Mouse (Mus musculus) kidney, embryonic 14.5 days (tissue): ENCODE measurements around the gene Ephb2. TPM values are rescaled to one million over a fixed set of nuclear protein-coding genes. Genes with fewer than 3 reads are reported as not detected.

Experiments used
- ATAC-seq: fragments of 200-750 bp; cut with Nextera tagmentation; 2 replicates; pipeline ENCODE4 v1.8.0; 2017; ENCODE audit warnings: moderate number of reproducible peaks, mild to moderate bottlenecking, moderate TSS enrichment, moderate library complexity; ENCODE audit not compliant: low FRiP score, low TSS enrichment
- H3K27ac ChIP-seq: fragments of 300-500 bp; sonication (generic); 2 replicates; pipeline ENCODE4 v1.5.1; 2014; ENCODE audit warnings: low read depth, mild to moderate bottlenecking, low read length, moderate library complexity, mixed read lengths
- H3K27me3 ChIP-seq: fragments of 300-500 bp; sonication (generic); 2 replicates; pipeline ENCODE4 v1.6.1; 2014; ENCODE audit warnings: mild to moderate bottlenecking, low read length; ENCODE audit not compliant: control insufficient read depth, insufficient read depth
- H3K36me3 ChIP-seq: fragments of 300-500 bp; sonication (generic); 2 replicates; pipeline ENCODE4 v1.6.1; 2014; ENCODE audit warnings: low read length, mixed read lengths; ENCODE audit not compliant: control insufficient read depth, insufficient read depth
- H3K4me1 ChIP-seq: fragments of 300-500 bp; sonication (generic); 2 replicates; pipeline ENCODE4 v1.6.1; 2014; ENCODE audit warnings: low read length, mixed read lengths; ENCODE audit not compliant: control insufficient read depth, insufficient read depth
- H3K4me2 ChIP-seq: fragments of 300-500 bp; sonication (generic); replicated peaks from 2 replicates; pipeline ENCODE4 v1.6.1; 2014; ENCODE audit warnings: low read depth, mild to moderate bottlenecking, low read length
- H3K4me3 ChIP-seq: fragments of 300-500 bp; sonication (generic); 2 replicates; pipeline ENCODE4 v1.5.1; 2014; ENCODE audit warnings: mild to moderate bottlenecking, low read length
- H3K9ac ChIP-seq: fragments of 300-500 bp; sonication (generic); 2 replicates; pipeline ENCODE4 v1.6.1; 2014; ENCODE audit warnings: low read depth, mild to moderate bottlenecking, low read length, moderate library complexity
- H3K9me3 ChIP-seq: fragments of 300-500 bp; sonication (generic); 2 replicates; pipeline ENCODE4 v1.6.1; 2016; ENCODE audit warnings: low read length; ENCODE audit not compliant: control insufficient read depth
- WGBS: fragments of 180-500 bp; shearing (Covaris S2); extraction: QIAGEN DNeasy Blood & Tissue Kit; methylation state at CpG from one replicate; pipeline ENCODE4 v1.1.7; 2014; 5-methylcytosine and 5-hydroxymethylcytosine counted together
- polyA plus RNA-seq: library from polyadenylated mRNA; unstranded; fragments of >200 nt; fragmentation: Nextera tagmentation; extraction: Ambion mirVana; gene quantifications from 2 replicates; pipeline ENCODE4 v1.2.1, GENCODE M21; 2014

Gene Ephb2
- polyA plus RNA-seq, 1 experiment from 2014 or later: 9.1 TPM

DNA sequence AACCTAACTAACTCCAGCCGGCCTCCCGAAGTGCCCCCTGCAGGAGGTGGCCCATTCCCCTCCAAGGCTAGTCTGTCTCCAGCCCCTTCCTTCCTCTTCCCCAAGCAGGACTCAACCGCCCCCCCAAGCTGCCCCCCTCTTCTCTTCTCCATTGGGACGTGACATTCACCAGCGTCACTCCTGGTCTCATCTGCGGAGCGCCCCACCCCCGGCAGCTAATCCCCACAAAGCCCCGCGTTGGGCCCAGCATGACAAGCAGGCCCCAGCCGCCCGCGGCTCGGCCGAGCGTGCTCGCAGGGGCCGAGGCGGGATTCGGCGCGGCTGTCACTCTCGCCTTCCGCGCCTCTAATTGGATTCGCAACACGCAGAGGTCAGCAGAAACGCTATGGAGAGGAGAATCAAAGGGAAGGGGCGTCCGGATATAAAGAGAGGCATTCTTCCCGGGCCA, 80.4 kb downstream of the Ephb2 start:
- Histone ChIP-seq H3K27ac (peak overlapping the region; percentile 55; the same call in 1 of the 2 replicates), H3K27me3 (no peaks in the 10 kb centered on the region), H3K9ac (peak overlapping the region; percentile 51), H3K4me2 (peak overlapping the region; percentile 50), H3K36me3 (no peaks in the 10 kb centered on the region), H3K9me3 (no peaks in the 10 kb centered on the region), H3K4me3 (peak overlapping the region; percentile 20), H3K4me1 (peaks cover 38% of the 10 kb centered on the region)
- 1% methylated on average over 31 of the region's 31 CpGs for WGBS
- peak; percentile 72 for ATAC-seq

GRCm38 (mm10) chr4:136754256-136754655, 81.5 kb downstream of the Ephb2 start:
- WGBS: 92% methylated on average over 8 of the region's 8 CpGs
- no peak for ATAC-seq
- no peak overlapping the region for H3K27ac ChIP-seq
- no peaks in the 10 kb centered on the region for H3K9me3 ChIP-seq
- H3K4me2 ChIP-seq: no peak overlapping the region
- no peak overlapping the region for H3K4me3 ChIP-seq
- no peaks in the 10 kb centered on the region for H3K27me3 ChIP-seq
- H3K36me3 ChIP-seq: no peaks in the 10 kb centered on the region
- H3K4me1 ChIP-seq: peaks cover 42% of the 10 kb centered on the region
- H3K9ac ChIP-seq: no peak overlapping the region

DNA sequence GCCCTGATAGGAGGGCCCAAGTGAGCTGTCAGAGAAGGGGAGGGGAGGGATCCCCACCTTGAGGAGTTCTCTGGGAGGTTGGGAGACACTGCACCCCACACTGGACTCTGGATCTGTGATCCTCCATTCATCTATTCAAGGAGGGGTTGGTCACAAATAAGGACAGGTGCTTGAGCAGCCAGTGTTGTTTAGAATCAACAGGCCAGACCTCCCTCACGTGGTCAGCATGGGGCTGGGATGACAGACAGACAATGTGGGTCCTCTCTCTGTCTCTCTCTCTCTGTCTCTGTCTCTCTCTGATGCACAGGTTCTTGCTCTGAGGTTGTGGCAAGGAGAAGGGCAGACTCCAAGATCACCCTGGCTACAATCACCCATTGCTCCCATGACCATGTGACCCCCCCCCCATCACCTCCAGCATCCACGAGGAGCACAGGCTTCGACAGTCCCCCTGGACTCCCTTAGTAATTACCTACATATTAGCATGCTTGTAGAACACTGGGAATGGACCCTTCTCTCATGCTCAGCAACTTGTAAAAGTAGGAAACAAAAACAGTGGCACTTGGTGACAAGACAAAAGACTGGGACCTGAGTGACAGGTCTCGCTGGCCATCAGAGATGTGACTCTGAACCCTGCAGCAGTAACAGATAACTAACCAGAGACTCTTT, 84.3 kb downstream of the Ephb2 start:
- ATAC-seq: no peak
- WGBS: 47% methylated on average over 4 of the region's 4 CpGs
- Histone ChIP-seq H3K27me3 (no peaks in the 10 kb centered on the region), H3K4me1 (peaks cover 29% of the 10 kb centered on the region), H3K9me3 (no peaks in the 10 kb centered on the region), H3K27ac (no peak overlapping the region), H3K4me2 (no peak overlapping the region), H3K9ac (no peak overlapping the region), H3K4me3 (no peak overlapping the region), H3K36me3 (no peaks in the 10 kb centered on the region)

DNA sequence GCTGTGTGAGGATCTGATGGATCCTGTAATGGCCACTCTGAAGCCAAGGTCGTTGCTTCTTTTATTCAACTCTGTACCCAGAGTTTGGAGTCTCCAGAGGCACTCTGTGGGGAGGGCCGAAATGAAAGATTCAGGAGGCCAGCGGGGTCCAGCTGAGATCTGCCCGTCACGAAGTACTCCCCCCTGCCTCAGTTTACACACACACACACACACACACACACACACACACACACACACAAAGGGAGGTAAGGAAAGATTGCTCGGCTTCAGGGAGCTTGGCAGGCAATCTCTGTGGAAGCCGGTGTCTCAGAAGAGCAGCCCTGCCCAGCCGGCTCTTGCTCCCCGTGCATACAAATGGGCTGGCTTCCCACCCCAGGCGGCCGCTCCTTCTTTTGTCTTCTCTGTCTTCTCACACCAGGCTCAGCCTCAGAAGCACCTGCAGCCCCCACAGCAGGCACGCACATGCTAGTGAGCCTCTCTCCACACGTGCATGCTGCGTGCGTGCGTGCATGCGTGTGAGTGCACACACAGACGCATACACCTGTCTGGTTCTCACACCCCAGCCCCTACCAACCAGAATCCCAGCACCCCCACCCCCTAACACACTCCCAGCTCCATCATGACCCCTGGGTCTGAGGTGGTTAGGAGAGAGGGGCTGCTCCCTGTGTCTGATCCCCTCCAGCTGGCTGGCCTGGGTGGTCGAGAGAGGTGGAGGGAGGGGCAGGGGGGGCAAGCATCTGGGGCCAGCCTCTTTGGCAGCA, 85.0 kb downstream of the Ephb2 start:
- no peak for ATAC-seq
- Histone ChIP-seq H3K36me3 (no peaks in the 10 kb centered on the region), H3K27ac (no peak overlapping the region), H3K27me3 (no peaks in the 10 kb centered on the region), H3K9me3 (no peaks in the 10 kb centered on the region), H3K4me2 (no peak overlapping the region), H3K4me1 (peaks cover 24% of the 10 kb centered on the region), H3K9ac (no peak overlapping the region), H3K4me3 (no peak overlapping the region)
- 16% methylated on average over 19 of the region's 19 CpGs for WGBS

DNA sequence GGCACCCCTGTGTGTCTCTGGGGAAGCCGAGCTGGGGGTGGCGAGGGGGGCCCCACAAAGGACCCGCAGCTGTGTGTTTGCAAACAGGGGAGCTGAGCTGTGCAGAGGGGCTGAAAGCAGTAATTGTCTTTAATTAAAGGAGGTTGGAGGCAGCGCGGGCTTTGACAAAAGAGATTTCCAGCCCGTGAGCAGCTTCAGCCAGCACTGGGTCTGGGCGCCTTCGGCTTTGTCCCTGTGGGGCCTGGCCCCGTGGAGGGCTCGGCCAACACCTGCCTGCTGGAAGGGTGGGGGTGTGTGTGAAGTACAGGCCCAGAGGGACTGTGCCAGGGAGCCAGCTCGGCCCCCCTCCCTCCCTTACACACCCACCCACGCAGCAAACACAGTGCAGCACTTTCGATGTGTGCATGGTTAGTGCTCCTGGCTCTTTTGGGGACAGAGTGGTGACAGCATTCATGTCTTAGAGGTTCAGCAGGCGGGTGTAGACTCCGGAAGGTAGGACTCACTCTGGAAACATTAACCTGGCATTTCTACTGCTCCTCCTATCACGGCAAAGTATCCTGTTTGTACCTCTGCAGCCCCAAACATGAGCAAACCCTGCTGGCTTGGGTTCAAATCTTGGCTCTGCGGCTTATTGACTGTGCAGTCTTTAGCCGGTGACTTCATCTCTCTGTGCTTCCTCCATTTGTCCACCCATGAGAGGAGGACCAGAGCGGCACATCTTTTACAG, 85.8 kb downstream of the Ephb2 start:
- peaks cover 17% of the 10 kb centered on the region for H3K4me1 ChIP-seq
- no peaks in the 10 kb centered on the region for H3K36me3 ChIP-seq
- H3K4me3 ChIP-seq: no peak overlapping the region
- WGBS: 36% methylated on average over 19 of the region's 19 CpGs
- no peaks in the 10 kb centered on the region for H3K27me3 ChIP-seq
- H3K9ac ChIP-seq: no peak overlapping the region; the same call in 1 of the 2 replicates
- no peaks in the 10 kb centered on the region for H3K9me3 ChIP-seq
- ATAC-seq: no peak
- no peak overlapping the region for H3K27ac ChIP-seq
- no peak overlapping the region for H3K4me2 ChIP-seq

DNA sequence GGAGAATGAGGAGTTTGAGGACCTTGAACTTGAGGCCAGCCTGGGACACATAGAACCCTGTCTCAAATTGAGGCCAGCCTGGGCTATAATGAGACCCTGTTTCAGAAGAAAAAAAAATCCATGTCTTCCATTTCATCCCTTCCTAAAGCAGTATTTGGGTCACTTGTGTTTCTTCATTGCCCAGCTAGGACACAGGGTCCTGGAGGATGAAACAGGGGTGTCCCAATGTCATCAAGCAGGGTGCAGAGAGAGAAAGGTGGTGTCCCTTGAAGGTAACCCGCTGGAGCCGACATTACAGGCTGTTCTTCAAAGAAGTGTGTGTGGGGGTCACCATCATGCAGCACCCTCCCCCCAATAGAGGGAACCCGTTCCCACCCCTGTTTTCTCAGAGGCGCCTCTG, 86.4 kb downstream of the Ephb2 start:
- Histone ChIP-seq H3K9me3 (no peaks in the 10 kb centered on the region), H3K9ac (no peak overlapping the region), H3K4me2 (no peak overlapping the region), H3K27ac (no peak overlapping the region), H3K4me3 (no peak overlapping the region), H3K4me1 (peaks cover 14% of the 10 kb centered on the region), H3K36me3 (no peaks in the 10 kb centered on the region), H3K27me3 (no peaks in the 10 kb centered on the region)
- WGBS: 31% methylated on average over 4 of the region's 4 CpGs
- ATAC-seq: no peak

DNA sequence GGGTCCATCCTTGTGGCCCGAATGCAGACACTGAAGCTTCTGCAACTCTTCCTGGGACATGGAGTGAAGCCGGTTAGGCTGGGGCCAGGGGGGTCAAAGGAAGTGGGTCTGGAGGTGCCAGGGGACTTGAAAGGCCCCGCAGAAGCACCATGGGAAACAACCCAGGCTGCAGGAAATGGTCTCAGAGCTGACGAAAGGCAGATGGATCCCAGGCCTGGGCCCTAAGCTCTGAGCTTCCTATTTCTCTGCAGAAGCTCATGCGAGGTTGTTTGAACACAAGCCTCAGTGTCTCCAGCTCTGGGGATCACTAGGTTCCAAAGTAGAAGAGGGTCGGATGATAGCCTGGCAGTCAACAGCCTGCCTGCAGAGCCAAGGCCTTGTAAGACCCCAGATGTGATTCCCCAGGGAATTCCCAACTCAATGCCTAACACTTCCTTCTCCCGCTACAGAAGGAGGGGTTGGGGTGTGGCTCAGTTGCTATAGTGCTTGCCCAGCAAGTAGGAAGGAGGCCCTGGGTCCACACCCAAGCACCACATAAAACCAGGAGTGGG, 86.9 kb downstream of the Ephb2 start:
- no peak overlapping the region for H3K27ac ChIP-seq
- no peak for ATAC-seq

DNA sequence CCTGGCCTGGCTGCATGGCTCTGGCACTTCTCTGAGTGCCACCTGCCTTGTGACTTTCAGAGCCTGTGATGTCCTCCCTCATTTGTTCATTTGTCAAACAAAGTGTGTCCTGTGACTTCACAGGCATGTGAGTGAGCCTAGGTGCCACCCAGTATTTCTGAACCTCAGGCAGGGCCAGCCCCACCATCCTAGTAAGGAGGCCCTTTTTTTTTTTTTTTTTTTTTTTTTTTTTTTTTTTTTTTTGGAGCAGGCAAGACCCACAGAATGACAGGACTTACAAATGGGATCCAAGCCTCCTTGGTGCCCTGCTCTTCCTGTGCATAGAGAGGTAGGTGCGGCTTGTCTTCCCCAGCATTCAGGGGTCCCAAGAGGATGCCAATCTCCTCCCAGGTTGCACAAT, 89.3 kb downstream of the Ephb2 start:
- H3K4me2 ChIP-seq: no peak overlapping the region
- no peaks in the 10 kb centered on the region for H3K9me3 ChIP-seq
- WGBS: 83% methylated on average over 1 of the region's 1 CpGs
- H3K27ac ChIP-seq: no peak overlapping the region
- no peaks in the 10 kb centered on the region for H3K27me3 ChIP-seq
- H3K9ac ChIP-seq: no peak overlapping the region
- ATAC-seq: no peak
- peaks cover 38% of the 10 kb centered on the region for H3K4me1 ChIP-seq
- no peaks in the 10 kb centered on the region for H3K36me3 ChIP-seq
- H3K4me3 ChIP-seq: no peak overlapping the region

More for the DNA sequence above, 86.9 kb downstream of the Ephb2 start:
- WGBS: 40% methylated on average over 7 of the region's 7 CpGs
- Histone ChIP-seq H3K27me3 (no peaks in the 10 kb centered on the region), H3K4me1 (peaks cover 17% of the 10 kb centered on the region), H3K9me3 (no peaks in the 10 kb centered on the region), H3K36me3 (no peaks in the 10 kb centered on the region), H3K4me2 (no peak overlapping the region), H3K9ac (no peak overlapping the region), H3K4me3 (no peak overlapping the region)
